Mouse (Mus musculus) heart, adult 2 months (tissue): ENCODE results near the gene Gm17657.

Experiments used
- CTCF ChIP-seq: fragments of 200-600 bp; IDR thresholded peaks from 2 replicates; pipeline ENCODE4 v1.8.1; 2022; ENCODE audit warnings: antibody characterized with exemption, mild to moderate bottlenecking, moderate library complexity
- EP300 ChIP-seq: fragments of 200-500 bp; IDR thresholded peaks from 2 replicates; pipeline ENCODE4 v1.6.1; 2011; ENCODE audit warnings: low read depth, low read length, control low read depth; ENCODE audit not compliant: insufficient read depth
- POLR2A ChIP-seq: fragments of 200-500 bp; IDR thresholded peaks from 2 replicates; pipeline ENCODE4 v1.6.1; 2011; ENCODE audit warnings: mild to moderate bottlenecking, low read depth, low read length, control low read depth; ENCODE audit not compliant: insufficient read depth

DNA sequence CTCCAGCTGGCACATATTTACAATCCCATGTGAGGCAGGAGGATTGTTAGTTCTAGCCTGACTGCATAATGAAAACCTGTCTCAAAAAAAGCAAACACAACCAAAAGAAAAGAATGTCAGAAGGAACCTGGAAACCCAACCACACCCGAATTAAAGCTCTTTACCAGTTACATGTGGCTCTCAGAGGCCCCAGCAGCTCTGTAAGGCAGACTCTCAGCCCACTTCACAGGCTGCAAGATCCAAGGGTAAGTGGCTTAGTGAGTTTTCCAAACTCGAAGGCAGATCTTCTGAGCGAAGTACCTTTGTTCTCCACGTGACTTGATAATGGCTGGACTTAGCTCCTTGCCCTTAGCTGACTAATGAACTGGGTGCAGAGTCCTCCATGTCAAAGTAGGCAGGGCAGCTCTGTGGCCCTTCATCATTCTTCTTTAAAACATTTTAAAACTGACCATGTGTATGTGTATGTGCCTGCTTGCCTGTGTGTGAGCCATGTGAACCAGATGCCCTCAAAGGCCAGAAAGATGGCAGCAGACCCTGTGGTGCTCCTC, 30.2 kb upstream of the Gm17657 start:
- TF ChIP-seq EP300 (no peak), CTCF (no peak), POLR2A (no peak)
